Mouse (Mus musculus) neural tube, embryonic 12.5 days (tissue): ENCODE measurements around the gene Pimreg. TPM values are rescaled to one million over a fixed set of nuclear protein-coding genes. Genes with fewer than 3 reads are reported as not detected.

ENCODE experiments used
- ATAC-seq: fragments of 200-750 bp; cut with Nextera tagmentation; 2 replicates; pipeline ENCODE4 v1.8.0; 2017; ENCODE audit warnings: low read depth, mild to moderate bottlenecking, moderate TSS enrichment, moderate library complexity; ENCODE audit not compliant: low FRiP score
- H3K27ac ChIP-seq: fragments of 300-500 bp; sonication (generic); 2 replicates; pipeline ENCODE4 v1.5.1; 2016
- H3K27me3 ChIP-seq: fragments of 300-500 bp; sonication (generic); replicated peaks from 2 replicates; pipeline ENCODE4 v1.6.1; 2016; ENCODE audit warnings: mild to moderate bottlenecking
- H3K36me3 ChIP-seq: fragments of 300-500 bp; sonication (generic); 2 replicates; pipeline ENCODE4 v1.6.1; 2016; ENCODE audit warnings: mild to moderate bottlenecking
- H3K4me1 ChIP-seq: fragments of 300-500 bp; sonication (generic); 2 replicates; pipeline ENCODE4 v1.6.1; 2016
- H3K4me2 ChIP-seq: fragments of 300-500 bp; sonication (generic); replicated peaks from 2 replicates; pipeline ENCODE4 v1.6.1; 2016; ENCODE audit warnings: mild to moderate bottlenecking
- H3K4me3 ChIP-seq: fragments of 300-500 bp; sonication (generic); 2 replicates; pipeline ENCODE4 v1.5.1; 2016
- H3K9ac ChIP-seq: fragments of 300-500 bp; sonication (generic); 2 replicates; pipeline ENCODE4 v1.6.1; 2016; ENCODE audit warnings: mild to moderate bottlenecking
- H3K9me3 ChIP-seq: fragments of 300-500 bp; sonication (generic); 2 replicates; pipeline ENCODE4 v1.6.1; 2016; ENCODE audit warnings: mild to moderate bottlenecking
- WGBS: fragments of 180-500 bp; shearing (Covaris S2); methylation state at CpG from one replicate; pipeline ENCODE4 v1.1.7; 2016; 5-methylcytosine and 5-hydroxymethylcytosine counted together
- polyA plus RNA-seq: library from polyadenylated mRNA; unstranded; fragments of >200 nt; fragmentation: Nextera tagmentation; extraction: Ambion mirVana; gene quantifications from 2 replicates; pipeline ENCODE4 v1.2.1, GENCODE M21; 2016

Gene Pimreg
- polyA plus RNA-seq, 1 experiment from 2014 or later = 116 TPM

- H3K36me3 ChIP-seq = no peaks in the 10 kb centered on the region
- H3K27ac ChIP-seq = no peak overlapping the region
- peaks cover 7% of the 10 kb centered on the region; the same call in 1 of the 2 replicates for H3K4me1 ChIP-seq
- WGBS = 88% methylated on average over 13 of the region's 13 CpGs
- H3K9ac ChIP-seq = no peak overlapping the region
- no peaks in the 10 kb centered on the region for H3K9me3 ChIP-seq
- no peak overlapping the region for H3K4me2 ChIP-seq
- H3K27me3 ChIP-seq = no peaks in the 10 kb centered on the region
- H3K4me3 ChIP-seq = no peak overlapping the region
- ATAC-seq = no peak
Observed at GRCm38 (mm10) chr11:72074230-72074629, 32.4 kb downstream of the Pimreg start.

DNA sequence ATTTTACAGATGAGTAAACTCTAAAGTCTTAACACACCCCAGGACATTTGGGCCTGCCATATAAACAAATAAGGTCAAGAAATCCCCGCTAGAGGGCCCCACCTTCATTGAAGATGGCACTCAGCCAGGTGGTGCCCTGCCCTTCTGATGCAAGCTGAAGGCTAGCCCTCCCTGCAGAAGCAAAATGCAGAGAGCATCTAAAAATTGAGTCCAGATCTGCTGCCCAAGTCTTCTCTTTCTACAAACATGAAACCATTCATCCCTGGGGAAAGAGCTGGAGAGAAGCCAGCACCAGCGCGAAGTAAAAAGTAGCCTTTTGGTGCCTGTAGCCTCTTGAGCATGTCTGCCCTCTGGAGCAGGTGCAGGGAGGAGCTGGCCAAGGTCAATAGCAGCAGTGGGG lies 36.2 kb downstream of the Pimreg start:
- no peak overlapping the region for H3K27ac ChIP-seq
- no peak overlapping the region for H3K9ac ChIP-seq
- H3K27me3 ChIP-seq = no peaks in the 10 kb centered on the region
- no peaks in the 10 kb centered on the region for H3K9me3 ChIP-seq
- H3K4me1 ChIP-seq = no peaks in the 10 kb centered on the region
- WGBS = 52% methylated on average over 3 of the region's 3 CpGs
- no peak overlapping the region for H3K4me3 ChIP-seq
- no peak for ATAC-seq
- H3K36me3 ChIP-seq = no peaks in the 10 kb centered on the region
- no peak overlapping the region for H3K4me2 ChIP-seq

DNA sequence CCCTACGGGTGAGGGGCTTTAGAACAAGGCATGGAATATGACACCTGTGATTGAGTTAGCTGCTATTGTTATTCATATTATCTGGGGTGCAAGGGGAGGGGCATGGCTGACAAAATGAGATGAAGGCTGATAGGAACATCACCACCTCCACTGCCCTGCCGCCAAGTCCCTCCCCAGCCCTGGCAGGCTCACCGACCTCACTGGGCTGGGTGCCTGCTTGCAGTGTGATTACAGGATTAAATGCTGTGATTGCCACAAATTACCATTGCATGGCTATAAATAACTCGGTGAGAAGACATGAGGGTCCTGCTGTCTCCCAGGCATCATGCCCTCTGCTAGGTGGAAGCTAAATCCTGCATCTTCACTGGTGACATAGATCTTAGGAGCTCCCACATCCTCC lies 36.8 kb downstream of the Pimreg start:
- WGBS = 54% methylated on average over 4 of the region's 4 CpGs

DNA sequence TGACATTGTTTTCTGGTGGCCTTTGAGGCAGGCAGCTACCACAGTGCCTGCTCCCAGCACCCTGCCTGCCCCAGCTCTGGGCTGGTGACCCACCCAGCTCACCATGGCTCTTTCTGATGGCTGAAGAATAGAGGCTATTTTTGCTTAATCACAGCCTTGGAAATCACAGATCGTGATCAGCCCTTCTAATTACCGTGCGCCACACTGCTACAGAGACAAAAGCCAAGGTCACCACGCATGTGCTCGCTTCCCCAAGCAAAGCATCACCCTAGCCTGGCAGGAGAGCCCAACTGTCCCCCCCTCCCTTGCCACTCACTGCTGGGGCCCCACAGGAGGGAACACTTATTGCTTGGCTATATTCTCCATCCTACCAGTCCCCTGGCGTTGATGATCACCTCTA lies 38.6 kb downstream of the Pimreg start:
- whole genome bisulfite sequencing = 75% methylated on average over 6 of the region's 6 CpGs
- H3K4me2 ChIP-seq = no peak overlapping the region
- H3K9ac ChIP-seq = no peak overlapping the region
- H3K4me1 ChIP-seq = no peaks in the 10 kb centered on the region
- H3K4me3 ChIP-seq = no peak overlapping the region
- H3K9me3 ChIP-seq = no peaks in the 10 kb centered on the region
- no peaks in the 10 kb centered on the region for H3K36me3 ChIP-seq
- no peak overlapping the region for H3K27ac ChIP-seq
- ATAC-seq = no peak
- no peaks in the 10 kb centered on the region for H3K27me3 ChIP-seq

More for the DNA sequence above, 36.8 kb downstream of the Pimreg start:
- no peaks in the 10 kb centered on the region for H3K9me3 ChIP-seq
- no peak overlapping the region for H3K4me2 ChIP-seq
- no peaks in the 10 kb centered on the region for H3K4me1 ChIP-seq
- no peak overlapping the region for H3K9ac ChIP-seq
- H3K27ac ChIP-seq = no peak overlapping the region
- H3K4me3 ChIP-seq = no peak overlapping the region
- no peaks in the 10 kb centered on the region for H3K36me3 ChIP-seq
- no peaks in the 10 kb centered on the region for H3K27me3 ChIP-seq
- no peak for ATAC-seq

GRCm38 (mm10) chr11:72082601-72083000 lies 40.8 kb downstream of the Pimreg start:
- H3K4me1 ChIP-seq = peaks cover 14% of the 10 kb centered on the region; the same call in 1 of the 2 replicates
- no peak overlapping the region for H3K9ac ChIP-seq
- no peak overlapping the region for H3K27ac ChIP-seq
- no peaks in the 10 kb centered on the region for H3K27me3 ChIP-seq
- ATAC-seq = no peak
- no peak overlapping the region for H3K4me2 ChIP-seq
- H3K36me3 ChIP-seq = no peaks in the 10 kb centered on the region
- no peak overlapping the region for H3K4me3 ChIP-seq
- H3K9me3 ChIP-seq = no peaks in the 10 kb centered on the region
- WGBS = 96% methylated on average over 4 of the region's 4 CpGs

- H3K9ac ChIP-seq = no peak overlapping the region
- ATAC-seq = no peak
- no peak overlapping the region for H3K4me3 ChIP-seq
- H3K36me3 ChIP-seq = no peaks in the 10 kb centered on the region
- H3K4me2 ChIP-seq = no peak overlapping the region
- peaks cover 18% of the 10 kb centered on the region for H3K4me1 ChIP-seq
- H3K9me3 ChIP-seq = no peaks in the 10 kb centered on the region
- no peaks in the 10 kb centered on the region for H3K27me3 ChIP-seq
- 96% methylated on average over 15 of the region's 15 CpGs for WGBS
- no peak overlapping the region for H3K27ac ChIP-seq
Observed at GRCm38 (mm10) chr11:72084337-72084736, 42.5 kb downstream of the Pimreg start.

GRCm38 (mm10) chr11:72086251-72087046 lies 44.6 kb downstream of the Pimreg start:
- no peak overlapping the region for H3K9ac ChIP-seq
- peak overlapping the region; percentile 48; the same call in 1 of the 2 replicates for H3K27ac ChIP-seq
- no peak overlapping the region for H3K4me3 ChIP-seq
- 41% methylated on average over 11 of the region's 11 CpGs for WGBS
- H3K27me3 ChIP-seq = no peaks in the 10 kb centered on the region
- peaks cover 18% of the 10 kb centered on the region for H3K4me1 ChIP-seq
- H3K36me3 ChIP-seq = no peaks in the 10 kb centered on the region
- no peak overlapping the region for H3K4me2 ChIP-seq
- no peak; the same call in 1 of the 2 replicates for ATAC-seq
- H3K9me3 ChIP-seq = no peaks in the 10 kb centered on the region

- Histone ChIP-seq H3K4me1 (peaks cover 10% of the 10 kb centered on the region), H3K9me3 (no peaks in the 10 kb centered on the region), H3K27me3 (no peaks in the 10 kb centered on the region), H3K27ac (no peak overlapping the region), H3K4me2 (no peak overlapping the region), H3K9ac (no peak overlapping the region), H3K36me3 (no peaks in the 10 kb centered on the region), H3K4me3 (no peak overlapping the region)
- WGBS = 80% methylated on average over 8 of the region's 8 CpGs
- ATAC-seq = no peak
Observed at GRCm38 (mm10) chr11:72092390-72092789, 50.6 kb downstream of the Pimreg start.

GRCm38 (mm10) chr11:72094442-72094841 lies 52.6 kb downstream of the Pimreg start:
- Histone ChIP-seq H3K4me1 (peaks cover 6% of the 10 kb centered on the region), H3K4me3 (no peak overlapping the region)

DNA sequence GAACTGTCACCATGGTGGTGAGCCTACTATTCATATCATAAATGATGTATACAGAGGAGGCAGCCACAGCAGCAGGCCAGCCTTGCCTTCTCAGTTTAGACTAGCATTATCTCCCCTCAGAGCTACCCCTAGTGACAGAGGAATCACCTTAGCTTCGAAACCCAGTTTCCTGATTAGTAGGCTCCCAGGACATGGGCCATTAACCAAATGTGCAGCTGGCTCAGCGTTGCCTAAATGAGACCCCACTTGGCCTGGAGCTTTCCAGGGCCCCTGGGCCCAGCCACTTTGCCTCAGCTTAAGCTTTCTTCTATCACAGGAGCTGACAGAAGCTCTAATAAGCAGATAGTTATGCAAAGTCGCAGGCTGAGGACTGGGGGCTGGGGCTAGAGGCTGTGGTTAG lies 54.2 kb downstream of the Pimreg start:
- no peak overlapping the region for H3K9ac ChIP-seq
- H3K9me3 ChIP-seq = no peaks in the 10 kb centered on the region
- H3K4me3 ChIP-seq = no peak overlapping the region
- 0 out of 2 replicates have a peak, but pooled peaks have one; percentile 41 for ATAC-seq
- 28% methylated on average over 3 of the region's 3 CpGs for WGBS
- no peak overlapping the region for H3K27ac ChIP-seq
- H3K4me2 ChIP-seq = no peak overlapping the region
- H3K27me3 ChIP-seq = no peaks in the 10 kb centered on the region
- no peaks in the 10 kb centered on the region for H3K36me3 ChIP-seq
- peaks cover 6% of the 10 kb centered on the region for H3K4me1 ChIP-seq

More at GRCm38 (mm10) chr11:72094442-72094841, 52.6 kb downstream of the Pimreg start:
- H3K27me3 ChIP-seq = no peaks in the 10 kb centered on the region
- 82% methylated on average over 7 of the region's 7 CpGs for WGBS
- H3K4me2 ChIP-seq = no peak overlapping the region
- H3K9ac ChIP-seq = no peak overlapping the region
- H3K36me3 ChIP-seq = no peaks in the 10 kb centered on the region
- no peak overlapping the region for H3K27ac ChIP-seq
- H3K9me3 ChIP-seq = no peaks in the 10 kb centered on the region
- ATAC-seq = no peak

Other genes with a start within 250 kb of the Pimreg start
- gene Aipl1, start 4.5 kb upstream of the Pimreg start, polyA plus RNA-seq = 0.24 and 0.47 TPM in 2 replicates
- 0.50 and 0.60 TPM in 2 replicates for gene Pitpnm3, start 93.7 kb downstream of the Pimreg start, polyA plus RNA-seq
- 0.74 and 1.3 TPM in 2 replicates for gene Gm43951, start 164.8 kb downstream of the Pimreg start, polyA plus RNA-seq
- gene 4933427D14Rik, start 165.4 kb downstream of the Pimreg start, polyA plus RNA-seq = 18.3 and 25.0 TPM in 2 replicates
- gene Txndc17, start 165.5 kb downstream of the Pimreg start, polyA plus RNA-seq = 160 and 164 TPM in 2 replicates
- 54.7 and 56.5 TPM in 2 replicates for gene Med31, start 173.6 kb downstream of the Pimreg start, polyA plus RNA-seq
- 0.35 and 0.42 TPM in 2 replicates for gene Slc13a5, start 225.2 kb downstream of the Pimreg start, polyA plus RNA-seq